Mouse (Mus musculus) hindbrain, embryonic 10.5 days (tissue): ENCODE data around the gene Ccdc78. TPM values are rescaled to one million over a fixed set of nuclear protein-coding genes. Genes with fewer than 3 reads are reported as not detected.
A peak's percentile ranks its signal among the peaks of the same experiment; 100 is the strongest.

Experiments used
- DNase-seq: peaks from one replicate; pipeline ENCODE4 v3.0.0-alpha.2; 2017; ENCODE audit warnings: low spot score
- H3K27ac ChIP-seq: fragments of 300-500 bp; sonication (generic); 2 replicates; pipeline ENCODE4 v1.5.1; 2016; ENCODE audit warnings: mild to moderate bottlenecking, moderate library complexity
- H3K27me3 ChIP-seq: fragments of 300-500 bp; sonication (generic); 2 replicates; pipeline ENCODE4 v1.6.1; 2016; ENCODE audit warnings: mild to moderate bottlenecking; ENCODE audit not compliant: poor library complexity, insufficient read depth, severe bottlenecking
- H3K36me3 ChIP-seq: fragments of 300-500 bp; sonication (generic); 2 replicates; pipeline ENCODE4 v1.6.1; 2016; ENCODE audit warnings: mild to moderate bottlenecking, moderate library complexity
- H3K4me1 ChIP-seq: fragments of 300-500 bp; sonication (generic); replicated peaks from 2 replicates; pipeline ENCODE4 v1.6.1; 2016; ENCODE audit warnings: mild to moderate bottlenecking
- H3K4me3 ChIP-seq: fragments of 300-500 bp; sonication (generic); 2 replicates; pipeline ENCODE4 v1.5.1; 2016; ENCODE audit warnings: mild to moderate bottlenecking, moderate library complexity
- H3K9me3 ChIP-seq: fragments of 300-500 bp; sonication (generic); 2 replicates; pipeline ENCODE4 v1.6.1; 2016; ENCODE audit warnings: mild to moderate bottlenecking, moderate library complexity
- WGBS: fragments of 180-500 bp; shearing (Covaris S2); methylation state at CpG from one replicate; pipeline ENCODE4 v1.1.7; 2016; 5-methylcytosine and 5-hydroxymethylcytosine counted together
- polyA plus RNA-seq: library from polyadenylated mRNA; unstranded; fragments of >200 nt; fragmentation: Nextera tagmentation; extraction: Ambion mirVana; gene quantifications from 2 replicates; pipeline ENCODE4 v1.2.1, GENCODE M21; 2016

Ccdc78 gene
- polyA plus RNA-seq, 1 experiment from 2014 or later: 0.95 TPM

GRCm38 (mm10) chr17:25786781-25787504, 563 bp downstream of the Ccdc78 start:
- H3K4me3 ChIP-seq: 0 out of 2 replicates have a peak overlapping the region, but pooled peaks have one; percentile 1
- H3K27me3 ChIP-seq: no peaks in the 10 kb centered on the region
- no peak for DNase-seq
- H3K27ac ChIP-seq: no peak overlapping the region
- 91% methylated on average over 9 of the region's 9 CpGs for WGBS
- peaks cover 65% of the 10 kb centered on the region for H3K36me3 ChIP-seq
- H3K4me1 ChIP-seq: peaks cover 53% of the 10 kb centered on the region
- H3K9me3 ChIP-seq: no peaks in the 10 kb centered on the region

GRCm38 (mm10) chr17:25791320-25791842, 5.0 kb downstream of the Ccdc78 start:
- peak; percentile 45 for DNase-seq
- Histone ChIP-seq H3K4me1 (peaks cover 62% of the 10 kb centered on the region), H3K27ac (peak overlapping the region; percentile 95), H3K36me3 (peaks cover 66% of the 10 kb centered on the region), H3K27me3 (no peaks in the 10 kb centered on the region), H3K9me3 (no peaks in the 10 kb centered on the region), H3K4me3 (peak overlapping the region; percentile 86)
- WGBS: 31% methylated on average over 19 of the region's 19 CpGs

GRCm38 (mm10) chr17:25791843-25792527, 5.6 kb downstream of the Ccdc78 start:
- WGBS: under 1% methylated on average over 45 of the region's 45 CpGs
- Histone ChIP-seq H3K27ac (peak overlapping the region; percentile 95), H3K4me3 (peak overlapping the region; percentile 86), H3K4me1 (peaks cover 67% of the 10 kb centered on the region), H3K9me3 (no peaks in the 10 kb centered on the region), H3K27me3 (no peaks in the 10 kb centered on the region), H3K36me3 (peaks cover 61% of the 10 kb centered on the region)
- DNase-seq: peak; percentile 86

- Histone ChIP-seq H3K9me3 (no peaks in the 10 kb centered on the region), H3K27me3 (no peaks in the 10 kb centered on the region), H3K36me3 (peaks cover 55% of the 10 kb centered on the region), H3K27ac (peak within 1 kb of the TSS; percentile 95), H3K4me3 (peak within 1 kb of the TSS; percentile 86), H3K4me1 (peaks cover 73% of the 10 kb centered on the region)
- DNase-seq: peak; percentile 71
- WGBS: 2% methylated on average over 14 of the region's 14 CpGs
Observed at GRCm38 (mm10) chr17:25792615-25793014, 6.2 kb downstream of the Ccdc78 start, which contains the start of gene Fam173a. Gene Fam173a (minus strand): TSS chr17:25792901.

- Histone ChIP-seq H3K4me1 (peaks cover 72% of the 10 kb centered on the region), H3K9me3 (no peaks in the 10 kb centered on the region), H3K27ac (peak overlapping the region; percentile 95), H3K4me3 (peak overlapping the region; percentile 86), H3K36me3 (peaks cover 39% of the 10 kb centered on the region), H3K27me3 (no peaks in the 10 kb centered on the region)
- peak; percentile 68 for DNase-seq
- WGBS: 25% methylated on average over 13 of the region's 13 CpGs
Observed at GRCm38 (mm10) chr17:25794197-25794596, 7.8 kb downstream of the Ccdc78 start.

GRCm38 (mm10) chr17:25794998-25795397, 8.6 kb downstream of the Ccdc78 start:
- no peaks in the 10 kb centered on the region for H3K9me3 ChIP-seq
- DNase-seq: no peak
- H3K27me3 ChIP-seq: no peaks in the 10 kb centered on the region
- WGBS: 53% methylated on average over 17 of the region's 17 CpGs
- H3K4me3 ChIP-seq: peak overlapping the region; percentile 86
- peaks cover 72% of the 10 kb centered on the region for H3K4me1 ChIP-seq
- peak overlapping the region; percentile 95 for H3K27ac ChIP-seq
- H3K36me3 ChIP-seq: peaks cover 31% of the 10 kb centered on the region

- Histone ChIP-seq H3K27me3 (no peaks in the 10 kb centered on the region), H3K4me3 (peak within 1 kb of the TSS; percentile 86), H3K9me3 (no peaks in the 10 kb centered on the region), H3K27ac (peak within 1 kb of the TSS; percentile 95), H3K4me1 (peaks cover 68% of the 10 kb centered on the region), H3K36me3 (peaks cover 27% of the 10 kb centered on the region)
- DNase-seq: peak; percentile 95
- 2% methylated on average over 6 of the region's 6 CpGs for WGBS
Observed at GRCm38 (mm10) chr17:25795609-25796092, 9.3 kb downstream of the Ccdc78 start, which contains the start of gene AC134908.4. Gene AC134908.4 (minus strand): TSS chr17:25795659.

- H3K36me3 ChIP-seq: peaks cover 26% of the 10 kb centered on the region
- peaks cover 66% of the 10 kb centered on the region for H3K4me1 ChIP-seq
- H3K27ac ChIP-seq: peak overlapping the region; percentile 95
- H3K27me3 ChIP-seq: peaks cover under 1% of the 10 kb centered on the region; the same call in 1 of the 2 replicates
- no peaks in the 10 kb centered on the region for H3K9me3 ChIP-seq
- peak overlapping the region; percentile 86 for H3K4me3 ChIP-seq
- WGBS: under 1% methylated on average over 37 of the region's 37 CpGs
- DNase-seq: no peak
Observed at GRCm38 (mm10) chr17:25796211-25796771, 9.9 kb downstream of the Ccdc78 start.

GRCm38 (mm10) chr17:25796951-25797369, 10.6 kb downstream of the Ccdc78 start, which contains the start of gene Metrn:
Gene Metrn (minus strand): TSS chr17:25797136.
- under 1% methylated on average over 35 of the region's 35 CpGs for WGBS
- H3K4me1 ChIP-seq: peaks cover 63% of the 10 kb centered on the region
- DNase-seq: peak; percentile 94

GRCm38 (mm10) chr17:25801029-25801428, 14.6 kb downstream of the Ccdc78 start:
- peaks cover 8% of the 10 kb centered on the region; the same call in 1 of the 2 replicates for H3K27me3 ChIP-seq
- H3K4me1 ChIP-seq: peaks cover 46% of the 10 kb centered on the region
- no peaks in the 10 kb centered on the region for H3K36me3 ChIP-seq
- no peak overlapping the region for H3K4me3 ChIP-seq
- WGBS: 11% methylated on average over 6 of the region's 6 CpGs
- no peaks in the 10 kb centered on the region for H3K9me3 ChIP-seq
- peak; percentile 73 for DNase-seq
- no peak overlapping the region for H3K27ac ChIP-seq

More at GRCm38 (mm10) chr17:25796951-25797369, 10.6 kb downstream of the Ccdc78 start, which contains the start of gene Metrn:
- Histone ChIP-seq H3K4me3 (peak within 1 kb of the TSS; percentile 86), H3K9me3 (no peaks in the 10 kb centered on the region), H3K36me3 (peaks cover 26% of the 10 kb centered on the region), H3K27ac (peak within 1 kb of the TSS; percentile 95), H3K27me3 (peaks cover 5% of the 10 kb centered on the region; the same call in 1 of the 2 replicates)

GRCm38 (mm10) chr17:25802825-25803517, 16.6 kb downstream of the Ccdc78 start:
- Histone ChIP-seq H3K4me1 (peaks cover 33% of the 10 kb centered on the region), H3K27me3 (peaks cover 12% of the 10 kb centered on the region; the same call in 1 of the 2 replicates), H3K27ac (peak overlapping the region; percentile 84), H3K9me3 (no peaks in the 10 kb centered on the region), H3K36me3 (no peaks in the 10 kb centered on the region), H3K4me3 (peak overlapping the region; percentile 22)
- 13% methylated on average over 10 of the region's 10 CpGs for WGBS
- peak; percentile 94 for DNase-seq

GRCm38 (mm10) chr17:25806507-25806906, 20.1 kb downstream of the Ccdc78 start:
- H3K9me3 ChIP-seq: no peaks in the 10 kb centered on the region
- H3K27ac ChIP-seq: no peak overlapping the region
- no peak for DNase-seq
- H3K36me3 ChIP-seq: no peaks in the 10 kb centered on the region
- peaks cover 45% of the 10 kb centered on the region for H3K27me3 ChIP-seq
- peaks cover 62% of the 10 kb centered on the region for H3K4me1 ChIP-seq
- H3K4me3 ChIP-seq: no peak overlapping the region
- WGBS: 87% methylated on average over 4 of the region's 4 CpGs
